Mouse (Mus musculus) forebrain, embryonic 15.5 days (tissue): ENCODE results near the gene Cyp3a11. TPM values are rescaled to one million over a fixed set of nuclear protein-coding genes. Genes with fewer than 3 reads are reported as not detected.
"Not testable (repeated sequence)": the region's sequence is repeated elsewhere in the genome, so short reads cannot be mapped to it uniquely, and the experiment has no call there.

ENCODE experiments used
- ATAC-seq: fragments of 200-750 bp; cut with Nextera tagmentation; replicated peaks from 2 replicates; pipeline ENCODE4 v1.8.0; 2017; ENCODE audit warnings: mild to moderate bottlenecking, moderate TSS enrichment, moderate library complexity
- H3K27ac ChIP-seq: fragments of 300-500 bp; sonication (generic); replicated peaks from 2 replicates; pipeline ENCODE4 v1.5.1; 2015; ENCODE audit warnings: mild to moderate bottlenecking, inconsistent platforms
- H3K27me3 ChIP-seq: fragments of 300-500 bp; sonication (generic); 2 replicates; pipeline ENCODE4 v1.6.1; 2015; ENCODE audit warnings: inconsistent platforms
- H3K36me3 ChIP-seq: fragments of 300-500 bp; sonication (generic); 2 replicates; pipeline ENCODE4 v1.6.1; 2015; ENCODE audit warnings: mild to moderate bottlenecking, inconsistent platforms
- H3K4me1 ChIP-seq: fragments of 300-500 bp; sonication (generic); 2 replicates; pipeline ENCODE4 v1.6.1; 2015; ENCODE audit warnings: inconsistent platforms
- H3K4me2 ChIP-seq: fragments of 300-500 bp; sonication (generic); replicated peaks from 2 replicates; pipeline ENCODE4 v1.6.1; 2015; ENCODE audit warnings: mild to moderate bottlenecking, inconsistent platforms
- H3K4me3 ChIP-seq: fragments of 300-500 bp; sonication (generic); 2 replicates; pipeline ENCODE4 v1.5.1; 2015; ENCODE audit warnings: mild to moderate bottlenecking, inconsistent platforms
- H3K9ac ChIP-seq: fragments of 300-500 bp; sonication (generic); replicated peaks from 2 replicates; pipeline ENCODE4 v1.6.1; 2015; ENCODE audit warnings: mild to moderate bottlenecking, inconsistent platforms
- H3K9me3 ChIP-seq: fragments of 300-500 bp; sonication (generic); 2 replicates; pipeline ENCODE4 v1.6.1; 2016; ENCODE audit warnings: inconsistent platforms
- WGBS: fragments of 180-500 bp; shearing (Covaris S2); methylation state at CpG from one replicate; pipeline ENCODE4 v1.1.7; 2015; ENCODE audit warnings: mixed read lengths; 5-methylcytosine and 5-hydroxymethylcytosine counted together
- polyA plus RNA-seq: library from polyadenylated mRNA; unstranded; fragments of >200 nt; fragmentation: Nextera tagmentation; extraction: Ambion mirVana; gene quantifications from 2 replicates; pipeline ENCODE4 v1.2.1, GENCODE M21; 2015

The Cyp3a11 gene
- not detected in 2 replicates for polyA plus RNA-seq

- Histone ChIP-seq H3K27ac (no peak within 1 kb of the TSS), H3K27me3 (no peaks in the 10 kb centered on the region), H3K4me1 (no peaks in the 10 kb centered on the region), H3K9ac (no peak within 1 kb of the TSS), H3K4me2 (no peak within 1 kb of the TSS), H3K9me3 (peaks cover 28% of the 10 kb centered on the region), H3K36me3 (no peaks in the 10 kb centered on the region), H3K4me3 (no peak within 1 kb of the TSS)
- no peak for ATAC-seq
- WGBS = 89% methylated on average over 3 of the region's 3 CpGs
Measured at GRCm38 (mm10) chr5:145879688-145880087, at the start of gene Cyp3a11. TSS of gene Cyp3a11 (minus strand) at chr5:145879964.

GRCm38 (mm10) chr5:145912912-145913311 lies 33.1 kb upstream of the Cyp3a11 start:
- Histone ChIP-seq H3K27ac (no peak overlapping the region), H3K4me1 (no peaks in the 10 kb centered on the region), H3K9me3 (peaks cover 35% of the 10 kb centered on the region), H3K4me3 (no peak overlapping the region), H3K36me3 (no peaks in the 10 kb centered on the region), H3K4me2 (no peak overlapping the region), H3K27me3 (no peaks in the 10 kb centered on the region), H3K9ac (no peak overlapping the region)
- no peak for ATAC-seq

GRCm38 (mm10) chr5:145911781-145912180 lies 32.0 kb upstream of the Cyp3a11 start:
- Histone ChIP-seq H3K4me3 (no peak overlapping the region), H3K4me1 (no peaks in the 10 kb centered on the region), H3K9me3 (peaks cover 30% of the 10 kb centered on the region), H3K36me3 (no peaks in the 10 kb centered on the region), H3K27ac (no peak overlapping the region), H3K9ac (no peak overlapping the region), H3K27me3 (no peaks in the 10 kb centered on the region), H3K4me2 (no peak overlapping the region)
- ATAC-seq = no peak

GRCm38 (mm10) chr5:145906937-145907336 lies 27.2 kb upstream of the Cyp3a11 start:
- H3K27ac ChIP-seq, H3K4me2 ChIP-seq, H3K27me3 ChIP-seq, H3K4me1 ChIP-seq, H3K36me3 ChIP-seq, H3K9ac ChIP-seq, ATAC-seq, H3K4me3 ChIP-seq: not testable (repeated sequence)
- peaks cover 31% of the 10 kb centered on the region for H3K9me3 ChIP-seq
- 89% methylated on average over 2 of the region's 2 CpGs for WGBS

- Histone ChIP-seq H3K27ac (no peak overlapping the region), H3K4me3 (no peak overlapping the region), H3K4me2 (no peak overlapping the region), H3K36me3 (no peaks in the 10 kb centered on the region), H3K27me3 (no peaks in the 10 kb centered on the region), H3K9me3 (peaks cover 44% of the 10 kb centered on the region), H3K4me1 (no peaks in the 10 kb centered on the region), H3K9ac (no peak overlapping the region)
- no peak for ATAC-seq
- WGBS = 79% methylated on average over 1 of the region's 1 CpGs
Measured at GRCm38 (mm10) chr5:145904535-145904934, 24.8 kb upstream of the Cyp3a11 start.

- Histone ChIP-seq H3K4me2 (no peak overlapping the region), H3K4me3 (no peak overlapping the region), H3K9ac (no peak overlapping the region), H3K4me1 (no peaks in the 10 kb centered on the region), H3K9me3 (peaks cover 35% of the 10 kb centered on the region), H3K27ac (no peak overlapping the region), H3K27me3 (no peaks in the 10 kb centered on the region), H3K36me3 (no peaks in the 10 kb centered on the region)
- no peak for ATAC-seq
- 97% methylated on average over 1 of the region's 1 CpGs for WGBS
Measured at GRCm38 (mm10) chr5:145903349-145903748, 23.6 kb upstream of the Cyp3a11 start.

GRCm38 (mm10) chr5:145900436-145900990 lies 20.7 kb upstream of the Cyp3a11 start:
- Histone ChIP-seq H3K27me3 (no peaks in the 10 kb centered on the region), H3K4me2 (no peak overlapping the region), H3K9ac (no peak overlapping the region), H3K9me3 (peaks cover 42% of the 10 kb centered on the region), H3K4me3 (no peak overlapping the region), H3K4me1 (no peaks in the 10 kb centered on the region), H3K27ac (no peak overlapping the region), H3K36me3 (no peaks in the 10 kb centered on the region)
- no peak for ATAC-seq
- 68% methylated on average over 2 of the region's 2 CpGs for WGBS

- 74% methylated on average over 1 of the region's 1 CpGs for WGBS
- no peak for ATAC-seq
- Histone ChIP-seq H3K4me3 (no peak overlapping the region), H3K27me3 (no peaks in the 10 kb centered on the region), H3K9me3 (peaks cover 35% of the 10 kb centered on the region), H3K4me2 (no peak overlapping the region), H3K9ac (no peak overlapping the region), H3K27ac (no peak overlapping the region), H3K4me1 (no peaks in the 10 kb centered on the region), H3K36me3 (no peaks in the 10 kb centered on the region)
Measured at GRCm38 (mm10) chr5:145897271-145897670, 17.5 kb upstream of the Cyp3a11 start.

- H3K9me3 ChIP-seq = peaks cover 34% of the 10 kb centered on the region
Measured at GRCm38 (mm10) chr5:145881207-145881606, 1.4 kb upstream of the Cyp3a11 start.

GRCm38 (mm10) chr5:145867433-145867832 lies 12.3 kb downstream of the Cyp3a11 start:
- H3K9me3 ChIP-seq = peaks cover 40% of the 10 kb centered on the region
- H3K9ac ChIP-seq, H3K4me1 ChIP-seq: not testable (repeated sequence)

More at GRCm38 (mm10) chr5:145881207-145881606, 1.4 kb upstream of the Cyp3a11 start:
- Histone ChIP-seq H3K27ac (no peak overlapping the region), H3K27me3 (no peaks in the 10 kb centered on the region), H3K4me2 (no peak overlapping the region), H3K4me1 (no peaks in the 10 kb centered on the region), H3K9ac (no peak overlapping the region), H3K36me3 (no peaks in the 10 kb centered on the region), H3K4me3 (no peak overlapping the region)
- no peak for ATAC-seq

GRCm38 (mm10) chr5:145805796-145806195 lies 74.0 kb downstream of the Cyp3a11 start, which contains the start of gene Cyp3a44:
TSS of gene Cyp3a44 (minus strand) at chr5:145805874.
- H3K9me3 ChIP-seq = peaks cover 17% of the 10 kb centered on the region
- not testable (repeated sequence) for ATAC-seq, H3K4me2 ChIP-seq, H3K4me3 ChIP-seq, H3K9ac ChIP-seq, H3K36me3 ChIP-seq, H3K27me3 ChIP-seq, H3K4me1 ChIP-seq, H3K27ac ChIP-seq
- 82% methylated on average over 2 of the region's 2 CpGs for WGBS

More at GRCm38 (mm10) chr5:145867433-145867832, 12.3 kb downstream of the Cyp3a11 start:
- H3K27me3 ChIP-seq, ATAC-seq, H3K4me3 ChIP-seq, H3K4me2 ChIP-seq, H3K27ac ChIP-seq, H3K36me3 ChIP-seq: not testable (repeated sequence)
